Mouse (Mus musculus) ES-Bruce4 (cell line): ENCODE results near the gene Scamp1. TPM values are rescaled to one million over a fixed set of nuclear protein-coding genes. Genes with fewer than 3 reads are reported as not detected.
"Not testable (repeated sequence)": the region's sequence is repeated elsewhere in the genome, so short reads cannot be mapped to it uniquely, and the experiment has no call there.

Source experiments
- H3K27ac ChIP-seq: 2 replicates; pipeline ENCODE4 v1.5.1; 2012; ENCODE audit warnings: low read length, inconsistent platforms; ENCODE audit not compliant: insufficient read depth
- H3K27me3 ChIP-seq: 2 replicates; pipeline ENCODE4 v1.6.1; 2012; ENCODE audit warnings: mild to moderate bottlenecking, low read length, inconsistent platforms; ENCODE audit not compliant: control insufficient read depth, poor library complexity, insufficient read depth, severe bottlenecking
- H3K36me3 ChIP-seq: 2 replicates; pipeline ENCODE4 v1.6.1; 2012; ENCODE audit warnings: inconsistent platforms, mild to moderate bottlenecking, low read length, moderate library complexity; ENCODE audit not compliant: control insufficient read depth, poor library complexity, insufficient read depth, severe bottlenecking
- H3K4me1 ChIP-seq: one replicate; pipeline ENCODE4 v1.8.1; 2011; ENCODE audit warnings: low read length; ENCODE audit not compliant: control insufficient read depth, insufficient read depth
- H3K4me3 ChIP-seq: 2 replicates; pipeline ENCODE4 v1.5.1; 2011; ENCODE audit warnings: low read depth, mild to moderate bottlenecking, low read length
- H3K9ac ChIP-seq: 2 replicates; pipeline ENCODE4 v1.6.1; 2012; ENCODE audit warnings: low read depth, mild to moderate bottlenecking, inconsistent platforms; ENCODE audit not compliant: poor library complexity, severe bottlenecking
- H3K9me3 ChIP-seq: replicated peaks from 2 replicates; pipeline ENCODE4 v1.6.1; 2012; ENCODE audit warnings: mild to moderate bottlenecking, low read length, inconsistent platforms; ENCODE audit not compliant: control insufficient read depth, poor library complexity, insufficient read depth, severe bottlenecking
- CTCF ChIP-seq: IDR thresholded peaks from one replicate; pipeline ENCODE4 v1.8.1; 2011; ENCODE audit warnings: low read depth, low read length
- EP300 ChIP-seq: IDR thresholded peaks from 2 replicates; pipeline ENCODE4 v1.6.1; 2011; ENCODE audit warnings: low read depth, low read length; ENCODE audit not compliant: insufficient read depth
- POLR2A ChIP-seq: IDR thresholded peaks from one replicate; pipeline ENCODE4 v1.8.1; 2011; ENCODE audit warnings: low read length; ENCODE audit not compliant: insufficient read depth
- polyA plus RNA-seq: library from polyadenylated mRNA; stranded (reverse); fragments of >200 nt; gene quantifications from 2 replicates; pipeline ENCODE4 v1.2.4, GENCODE M21; 2011; ENCODE audit warnings: low read depth; ENCODE audit not compliant: missing spikeins, insufficient read depth, insufficient read length

Scamp1 gene
- polyA plus RNA-seq, 1 experiment: 43.5 TPM

DNA sequence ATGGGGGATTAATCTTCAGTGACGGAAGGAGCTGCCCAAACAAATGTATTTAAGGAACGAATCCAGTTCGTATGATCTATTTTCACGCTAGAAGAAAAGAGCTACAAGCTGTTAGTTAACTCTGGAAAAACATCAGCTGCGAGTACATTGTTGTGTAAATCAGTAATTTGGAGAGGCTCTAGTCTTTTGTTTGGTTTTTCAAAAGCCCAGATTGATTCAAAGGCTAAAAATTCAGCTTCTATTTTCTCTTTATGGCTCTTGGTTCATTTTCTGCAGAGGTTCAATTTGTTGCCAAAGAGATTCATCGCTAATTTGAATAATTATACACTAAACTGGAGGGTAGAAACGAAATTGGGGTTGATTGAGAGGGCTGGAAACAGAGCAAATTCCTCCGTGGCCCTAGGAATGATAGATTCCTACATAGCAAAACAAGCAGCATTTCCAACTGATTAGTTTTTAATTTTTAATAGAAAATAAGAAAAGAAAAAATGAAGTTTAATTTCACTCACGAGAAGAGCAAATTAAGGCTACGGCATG is 31.4 kb upstream of the Scamp1 start:
- no peak overlapping the region for H3K27ac ChIP-seq
- no peak overlapping the region for H3K9ac ChIP-seq
- H3K36me3 ChIP-seq: no peaks in the 10 kb centered on the region
- TF ChIP-seq EP300 (no peak), CTCF (no peak), POLR2A (no peak)
- no peak overlapping the region for H3K4me3 ChIP-seq
- H3K9me3 ChIP-seq: peaks cover 7% of the 10 kb centered on the region
- no peaks in the 10 kb centered on the region for H3K4me1 ChIP-seq
- no peaks in the 10 kb centered on the region for H3K27me3 ChIP-seq

DNA sequence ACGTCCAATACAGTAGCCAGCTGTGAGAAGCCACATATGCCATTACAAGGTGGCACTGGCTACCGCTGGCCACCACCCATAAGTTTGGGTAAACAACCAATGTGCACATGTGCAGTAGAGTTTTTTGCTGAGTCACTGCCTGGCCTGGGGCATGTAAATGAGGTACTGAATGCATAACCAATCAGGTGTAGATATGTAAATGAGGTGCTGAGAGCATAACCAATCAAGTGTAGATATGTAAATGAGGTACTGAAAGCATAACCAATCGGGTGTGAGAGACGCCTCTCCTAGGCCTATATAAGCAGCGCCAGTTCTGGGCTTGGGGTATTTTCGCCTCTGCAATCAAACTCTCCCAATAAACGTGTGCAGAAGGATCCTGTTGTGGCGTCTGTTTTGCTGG is 27.2 kb upstream of the Scamp1 start:
- not testable (repeated sequence) for H3K9me3 ChIP-seq, H3K4me3 ChIP-seq, H3K36me3 ChIP-seq, H3K4me1 ChIP-seq, H3K9ac ChIP-seq, H3K27me3 ChIP-seq
- peak overlapping the region; percentile 30; the same call in 1 of the 2 replicates for H3K27ac ChIP-seq

DNA sequence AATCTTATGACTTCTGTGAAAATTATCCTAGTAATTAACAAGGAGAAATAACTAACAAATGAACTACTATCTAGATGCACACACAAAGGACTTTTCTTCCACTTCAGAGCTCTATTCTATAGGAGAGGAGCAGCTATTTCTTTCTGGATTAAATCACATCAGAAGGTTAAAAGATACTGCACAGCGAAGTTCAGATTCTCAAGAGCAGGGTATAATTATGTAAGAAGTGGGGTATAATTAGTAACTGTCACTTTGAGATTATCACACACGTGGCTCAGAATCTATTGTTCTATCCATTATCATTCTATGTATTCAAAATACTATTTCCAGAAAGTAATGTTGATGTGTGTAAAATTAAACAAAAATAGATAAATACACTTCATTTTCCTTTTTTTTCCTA is 22.6 kb upstream of the Scamp1 start:
- Histone ChIP-seq H3K27me3 (no peaks in the 10 kb centered on the region), H3K4me3 (no peak overlapping the region), H3K36me3 (no peaks in the 10 kb centered on the region), H3K27ac (no peak overlapping the region), H3K9ac (no peak overlapping the region), H3K4me1 (no peaks in the 10 kb centered on the region), H3K9me3 (peaks cover 6% of the 10 kb centered on the region)
- TF ChIP-seq EP300: no peak
- no peak for TF ChIP-seq POLR2A
- no peak for TF ChIP-seq CTCF

DNA sequence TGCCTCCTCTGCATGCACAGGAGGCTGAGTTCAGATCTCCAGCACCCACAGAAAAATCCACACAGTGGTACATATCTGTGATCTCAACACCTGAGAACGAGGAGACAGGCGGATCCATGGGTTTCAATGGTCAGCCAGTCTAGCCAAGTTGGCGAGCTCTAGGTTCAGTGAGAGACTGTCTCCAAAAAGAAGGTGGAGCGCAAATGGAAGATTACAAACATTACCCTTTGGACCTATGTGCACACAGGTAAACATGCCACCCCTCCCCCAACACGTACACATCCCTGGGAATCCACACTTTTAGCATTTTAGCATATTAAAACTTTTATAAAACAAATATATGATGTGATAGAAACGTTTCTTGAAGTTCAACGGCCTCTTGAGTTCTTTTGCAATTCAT is 21.9 kb upstream of the Scamp1 start:
- Histone ChIP-seq H3K4me1 (no peaks in the 10 kb centered on the region), H3K27ac (no peak overlapping the region), H3K9ac (no peak overlapping the region), H3K4me3 (no peak overlapping the region), H3K27me3 (no peaks in the 10 kb centered on the region), H3K36me3 (no peaks in the 10 kb centered on the region), H3K9me3 (no peaks in the 10 kb centered on the region)
- TF ChIP-seq CTCF (no peak), EP300 (no peak), POLR2A (no peak)

DNA sequence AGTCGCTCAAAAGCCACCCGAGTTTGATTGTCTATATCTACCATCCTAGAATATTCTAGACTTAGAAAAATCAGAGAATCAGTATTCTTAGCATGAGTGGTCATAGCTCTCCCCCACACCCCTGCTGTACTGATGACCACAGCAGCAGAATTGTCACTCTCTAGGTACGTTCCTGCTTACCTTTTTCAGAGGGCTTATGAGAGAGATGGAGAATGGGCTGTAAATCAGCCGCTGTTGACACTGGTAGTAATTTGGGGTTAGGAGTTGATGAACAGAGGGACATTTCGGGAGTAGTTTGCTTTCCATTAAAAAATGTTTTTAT is 21.3 kb upstream of the Scamp1 start:
- Histone ChIP-seq H3K9me3 (no peaks in the 10 kb centered on the region), H3K9ac (no peak overlapping the region), H3K36me3 (no peaks in the 10 kb centered on the region), H3K4me1 (no peaks in the 10 kb centered on the region), H3K27me3 (no peaks in the 10 kb centered on the region), H3K4me3 (0 out of 2 replicates have a peak overlapping the region, but pooled peaks have one; percentile 26), H3K27ac (no peak overlapping the region)
- TF ChIP-seq EP300 (no peak), CTCF (no peak), POLR2A (no peak)

DNA sequence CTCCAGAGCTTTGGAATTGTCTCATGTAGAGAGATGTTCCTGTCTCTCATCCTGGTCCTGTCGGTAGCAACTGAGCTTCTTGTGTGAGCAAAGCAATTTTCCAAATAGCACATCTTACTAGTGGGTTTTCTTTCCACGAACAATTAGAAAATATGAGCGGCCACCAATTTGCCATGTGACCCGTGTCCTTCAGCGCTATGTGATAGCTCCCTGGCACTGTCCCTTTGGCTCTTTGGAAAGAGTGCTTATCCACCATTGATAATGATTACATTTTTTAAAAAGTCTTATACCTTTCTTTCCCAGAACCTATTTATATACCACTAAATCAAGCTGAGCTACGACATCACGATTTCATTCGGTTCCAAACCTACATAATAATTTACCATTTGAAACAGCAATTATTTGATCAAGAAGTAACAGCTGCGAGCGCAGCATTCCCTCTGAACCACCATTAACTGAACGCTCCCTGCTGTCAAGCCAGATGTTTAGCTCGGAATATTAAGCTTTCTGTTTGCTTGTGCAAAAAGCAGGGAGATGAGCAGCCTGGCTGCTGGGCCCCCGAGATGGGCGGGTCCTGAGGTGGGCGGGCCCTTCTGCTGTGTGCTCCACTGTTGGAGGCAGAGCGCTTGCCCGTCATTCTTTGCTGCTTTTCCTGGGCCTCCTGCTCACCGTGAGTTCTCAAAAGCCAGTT is 20.8 kb upstream of the Scamp1 start:
- TF ChIP-seq EP300 (no peak), CTCF (no peak), POLR2A (no peak)
- Histone ChIP-seq H3K27ac (no peak overlapping the region), H3K4me3 (0 out of 2 replicates have a peak overlapping the region, but pooled peaks have one; percentile 26), H3K9ac (no peak overlapping the region), H3K4me1 (no peaks in the 10 kb centered on the region), H3K27me3 (no peaks in the 10 kb centered on the region), H3K36me3 (no peaks in the 10 kb centered on the region), H3K9me3 (no peaks in the 10 kb centered on the region)
